Mouse (Mus musculus) kidney, adult 18-20 months (tissue): ENCODE data around the gene Phf14.
A peak's percentile ranks its signal among the peaks of the same experiment; 100 is the strongest.
"Not testable (repeated sequence)": the region's sequence is repeated elsewhere in the genome, so short reads cannot be mapped to it uniquely, and the experiment has no call there.

ENCODE experiments used
- DNase-seq: peaks from one replicate; pipeline ENCODE4 v3.0.0; 2021

Gene Phf14

DNA sequence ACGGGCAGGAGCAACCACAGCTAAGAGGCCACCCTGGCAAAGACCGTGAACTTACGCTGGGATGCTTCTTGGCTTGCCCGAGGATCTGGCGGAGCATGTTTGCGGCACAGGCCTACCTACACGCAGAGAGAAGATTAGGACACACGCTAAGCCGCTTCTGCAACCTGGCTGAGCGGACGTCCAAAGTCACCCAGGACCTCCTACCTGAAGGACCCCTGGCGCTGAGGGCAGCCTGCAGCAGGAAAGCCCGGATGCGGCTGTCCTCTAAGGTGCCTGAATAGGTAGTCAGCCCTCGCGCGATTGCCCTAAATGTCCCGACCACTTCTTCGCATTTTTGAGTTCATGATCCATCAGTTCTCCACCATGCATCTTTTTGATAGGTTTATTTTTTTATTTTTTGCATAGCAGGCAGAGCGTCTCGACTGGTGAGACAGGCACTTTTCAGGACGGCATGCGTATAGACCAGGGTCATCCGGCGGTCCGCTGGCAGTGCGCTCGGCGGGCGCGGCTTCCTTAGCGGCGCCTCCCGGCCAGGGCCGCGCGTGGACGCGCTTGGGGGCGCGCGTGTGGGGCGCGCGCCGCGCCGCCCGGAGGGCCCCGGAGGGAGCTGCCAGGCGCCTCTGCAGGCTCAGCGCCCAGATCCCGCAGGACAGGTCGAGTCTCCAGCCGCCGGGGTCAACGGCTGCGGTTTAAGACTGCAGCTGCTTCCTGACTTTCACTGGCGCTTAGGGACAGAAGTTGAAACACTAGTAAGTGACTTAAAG lies at the start of gene Phf14, which contains the start of gene Ndufa4:
Gene Phf14, plus strand, starts transcription at position 541 of the 764 bp plus-strand sequence.
Gene Ndufa4, minus strand, starts transcription at position 229 of the 764 bp plus-strand sequence.
- DNase-seq = peak; percentile 97

- DNase-seq = not testable (repeated sequence)
These were observed 32.2 kb upstream of the Phf14 start for GRCm38 (mm10) chr6:11875364-11875763.

GRCm38 (mm10) chr6:11900809-11901310 lies 6.7 kb upstream of the Phf14 start:
- no peak for DNase-seq

DNA sequence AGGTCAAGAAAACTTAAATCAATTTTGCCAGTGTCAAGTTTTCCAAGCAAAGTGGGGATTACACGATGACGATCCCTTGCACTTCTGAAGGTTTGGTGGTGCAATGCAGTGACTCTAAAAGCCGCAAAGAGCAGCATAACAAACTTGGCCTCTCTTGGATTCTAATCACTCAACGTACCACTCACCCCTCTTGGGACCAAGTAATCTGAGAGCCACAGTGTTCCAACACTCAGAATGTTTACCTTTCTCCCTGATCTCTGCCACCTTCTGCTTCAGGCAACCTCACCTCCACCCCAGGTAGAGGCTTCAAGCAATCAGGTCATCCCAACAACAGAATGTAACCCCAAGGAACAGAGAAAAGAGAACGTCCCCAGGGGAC lies 730 bp upstream of the Phf14 start:
- no peak for DNase-seq

DNA sequence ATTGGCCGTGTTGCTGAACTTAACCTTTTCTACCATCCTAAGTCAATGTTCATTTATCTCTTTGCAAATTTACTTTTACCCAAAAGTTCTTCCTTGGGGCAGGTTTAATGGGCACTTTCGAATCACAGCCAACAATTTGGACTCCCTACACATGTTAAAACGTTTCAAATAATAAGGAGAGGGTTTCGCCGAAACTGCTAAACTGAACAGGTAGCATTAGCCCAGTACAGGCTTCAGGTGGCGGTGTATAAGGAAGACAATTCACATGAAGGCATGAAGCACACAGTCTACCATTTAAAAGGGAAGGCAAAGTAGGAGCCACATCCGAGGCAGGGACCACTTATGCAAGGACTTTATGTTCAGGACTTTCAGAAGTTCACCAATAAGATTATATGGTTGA lies 561 bp downstream of the Phf14 start:
- peak; percentile 4 for DNase-seq

GRCm38 (mm10) chr6:11925496-11926041 lies 18.0 kb downstream of the Phf14 start:
- DNase-seq = peak; percentile 86

GRCm38 (mm10) chr6:11926082-11926595 lies 18.5 kb downstream of the Phf14 start:
- no peak for DNase-seq

- no peak for DNase-seq
These were observed 19.9 kb downstream of the Phf14 start for GRCm38 (mm10) chr6:11927485-11927884.

GRCm38 (mm10) chr6:11933403-11933802 lies 25.8 kb downstream of the Phf14 start:
- DNase-seq = no peak

- DNase-seq = no peak
These were observed 33.3 kb downstream of the Phf14 start for GRCm38 (mm10) chr6:11940895-11941294.

- DNase-seq = no peak
These were observed 34.5 kb downstream of the Phf14 start for GRCm38 (mm10) chr6:11942089-11942488.

DNA sequence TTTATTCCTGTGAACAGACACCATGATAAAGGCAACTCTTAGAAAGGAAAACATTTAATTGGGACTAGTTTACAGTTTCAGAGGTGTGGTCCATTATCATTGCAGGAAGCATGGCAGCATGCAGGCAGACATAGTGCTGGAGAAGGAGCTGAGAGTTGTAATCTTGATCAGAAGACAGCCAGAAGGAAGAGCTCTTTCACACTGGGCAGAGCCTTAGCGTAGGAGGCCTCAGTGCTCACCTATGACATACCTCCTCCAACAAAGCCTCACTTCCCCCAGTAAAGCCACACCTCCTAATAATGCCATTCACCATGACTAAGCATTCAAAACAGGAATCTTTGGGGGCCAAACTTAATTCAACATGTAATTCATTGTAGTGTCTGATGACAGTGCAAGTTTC lies 40.5 kb downstream of the Phf14 start:
- no peak for DNase-seq

DNA sequence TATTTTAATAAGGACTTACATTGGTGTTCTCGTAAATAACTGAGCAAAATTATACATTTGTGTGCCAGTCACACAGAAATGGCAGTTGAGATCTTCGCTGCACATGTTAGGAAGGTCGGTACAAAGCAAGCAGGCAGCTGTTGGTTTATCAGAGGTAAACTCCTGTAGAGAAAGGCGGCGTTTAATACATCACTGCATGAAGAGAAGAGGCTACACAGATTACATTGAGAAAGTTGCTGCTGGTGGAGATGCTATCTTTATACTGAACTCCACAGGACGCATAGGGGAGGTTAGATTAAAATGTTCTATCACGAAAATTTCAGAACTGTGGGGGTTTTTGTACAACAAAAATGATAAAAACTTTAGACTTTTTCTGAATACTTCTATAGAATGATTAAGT lies 52.6 kb downstream of the Phf14 start:
- DNase-seq = no peak

DNA sequence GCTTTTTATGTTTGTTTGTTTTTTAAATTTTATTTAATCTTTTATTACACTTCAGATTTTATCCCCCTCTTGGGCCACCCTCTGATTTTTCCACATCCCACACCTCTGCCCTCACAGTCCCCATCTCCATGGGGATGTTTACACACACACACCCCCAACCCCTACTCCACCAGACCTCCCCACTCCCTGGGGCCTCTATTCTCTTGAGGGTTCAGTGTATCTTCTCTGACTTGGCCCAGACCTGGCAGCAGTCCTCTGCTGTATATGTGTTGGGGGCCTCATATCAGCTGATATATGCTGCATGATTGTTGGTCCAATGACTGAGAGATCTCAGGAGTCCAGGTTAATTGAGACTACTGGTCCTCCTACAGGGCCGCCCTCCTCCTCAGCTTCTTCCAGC lies 86.2 kb downstream of the Phf14 start:
- no peak for DNase-seq

DNA sequence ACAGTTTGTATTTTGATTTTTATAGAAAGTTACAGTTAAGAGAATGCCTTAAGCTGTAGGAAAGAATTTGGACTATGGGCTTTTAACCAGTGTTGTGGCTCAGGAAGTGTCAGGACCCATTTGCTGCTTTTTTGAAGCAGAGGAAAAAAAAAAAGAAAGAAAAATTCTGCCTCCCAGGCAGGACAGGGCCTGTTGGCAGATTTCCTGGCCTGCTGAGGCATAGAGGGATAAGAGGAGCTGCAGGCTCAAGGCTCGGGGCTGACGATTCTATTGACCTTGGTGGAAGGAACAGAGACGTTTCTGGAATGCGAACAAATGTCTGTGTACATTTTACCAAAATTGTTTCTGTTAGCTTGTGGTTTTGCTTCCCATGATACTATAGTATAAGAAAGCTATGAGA lies 91.0 kb downstream of the Phf14 start:
- DNase-seq = no peak

DNA sequence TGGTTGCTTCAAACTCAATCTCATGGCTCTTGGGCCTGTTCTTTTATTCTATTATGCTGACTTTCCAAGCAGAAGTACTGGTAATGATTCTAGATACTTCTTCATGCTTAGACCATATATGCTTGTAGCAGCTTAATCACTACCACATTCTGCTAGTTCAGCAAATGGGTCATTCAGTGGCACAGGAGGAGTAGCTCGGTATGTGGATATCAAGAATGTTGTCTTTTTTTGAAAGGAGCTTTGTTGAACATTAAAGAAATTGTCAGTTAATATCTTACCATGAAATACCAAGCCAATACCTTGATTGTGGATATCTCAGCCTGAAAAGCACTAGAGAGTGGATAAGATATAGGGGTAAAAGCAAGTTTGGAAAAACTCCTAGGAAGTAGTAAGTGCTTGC lies 91.9 kb downstream of the Phf14 start:
- DNase-seq = no peak

DNA sequence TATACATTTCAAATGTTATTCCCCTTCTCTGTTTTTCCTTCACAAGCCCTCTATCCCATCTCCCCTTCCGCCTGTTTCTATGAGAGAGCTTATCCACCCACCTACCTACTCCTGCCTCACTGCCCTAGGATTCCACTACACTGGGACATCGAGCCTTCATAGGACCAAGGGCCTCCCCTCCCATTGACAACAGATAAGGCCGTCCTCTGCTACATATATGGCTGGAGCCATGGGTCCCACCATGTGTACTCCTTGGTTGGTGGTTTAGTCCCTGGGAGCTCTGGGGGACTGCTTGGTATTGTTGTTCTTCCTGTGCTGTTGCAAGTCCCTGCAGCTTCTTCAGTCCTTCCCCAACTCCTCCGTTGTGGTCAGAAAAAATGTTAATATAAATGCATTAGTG lies 97.8 kb downstream of the Phf14 start:
- no peak for DNase-seq

GRCm38 (mm10) chr6:12006001-12006400 lies 98.4 kb downstream of the Phf14 start:
- no peak for DNase-seq

DNA sequence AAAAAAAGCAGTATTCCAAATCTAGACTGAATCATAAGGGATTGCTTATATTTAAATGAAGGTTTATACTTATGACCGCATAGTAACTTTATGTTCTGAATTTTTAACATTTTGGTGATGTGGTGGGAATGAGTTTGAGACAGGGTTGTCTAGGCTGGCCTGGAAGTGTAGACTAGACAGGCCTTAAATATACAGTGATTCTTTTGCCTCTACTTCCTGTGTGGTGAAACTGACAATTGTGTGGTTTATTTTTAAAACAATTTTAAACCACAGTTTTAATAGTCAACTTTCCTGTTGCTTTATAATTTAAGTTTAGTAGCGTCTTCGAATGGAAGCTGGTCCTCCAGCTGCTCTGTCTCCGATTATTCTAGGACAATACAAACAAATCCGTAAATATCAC lies 104.5 kb downstream of the Phf14 start:
- DNase-seq = no peak

DNA sequence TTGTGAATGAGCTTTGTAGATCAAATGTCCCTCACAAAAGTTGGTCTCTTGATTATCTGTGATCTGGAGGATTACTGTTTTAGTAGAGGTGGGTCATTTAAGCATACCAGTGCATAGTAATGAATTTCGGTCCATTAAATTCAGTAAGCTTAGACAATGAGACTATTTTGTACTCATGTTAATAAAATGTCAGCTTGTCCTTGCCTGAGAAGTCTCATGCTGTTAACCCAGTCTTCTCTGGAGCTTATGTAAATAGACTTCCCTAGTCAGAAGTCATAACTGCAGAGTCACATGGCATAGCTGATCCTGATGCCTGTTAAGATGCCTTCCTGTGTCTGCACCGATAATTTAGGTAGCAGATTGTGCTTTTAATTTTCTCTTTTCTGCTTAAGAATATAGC lies 106.4 kb downstream of the Phf14 start:
- DNase-seq = no peak

GRCm38 (mm10) chr6:12014733-12015132 lies 107.1 kb downstream of the Phf14 start:
- DNase-seq = no peak

- no peak for DNase-seq
These were observed 112.1 kb downstream of the Phf14 start for GRCm38 (mm10) chr6:12019736-12020135.

- no peak for DNase-seq
These were observed 112.5 kb downstream of the Phf14 start for GRCm38 (mm10) chr6:12020156-12020555.

- no peak for DNase-seq
These were observed 113.1 kb downstream of the Phf14 start for GRCm38 (mm10) chr6:12020738-12021137.
